Comparison of ENCODE assay signal across 7 mouse cellular contexts in genomic region chr19:5511074-5511632, GRCm38 (mm10). TPM values are rescaled to one million over a fixed set of nuclear protein-coding genes. Genes with fewer than 3 reads are reported as not detected.
DNase-seq lines count a peak whose midpoint lies in the region; ATAC-seq and TF ChIP-seq lines count a peak whose summit lies in the region.

No protein-coding gene starts in this region.

- H3K27me3 ChIP-seq in spleen, adult 2 months (ENCODE audit: control insufficient read depth, insufficient read depth, low read length), result no peaks in the 10 kb centered on the region
- H3K27me3 ChIP-seq in forebrain, embryonic 10.5 days (ENCODE audit: poor library complexity, severe bottlenecking), result peaks cover 8% of the 10 kb centered on the region; the same call in 1 of the 2 replicates
- H3K27me3 ChIP-seq in limb, embryonic 15.5 days, result no peaks in the 10 kb centered on the region
- no peaks in the 10 kb centered on the region for H3K27me3 ChIP-seq in stomach, postnatal 0 days (ENCODE audit: control insufficient read depth, insufficient read depth, low read length)

- H3K4me3 ChIP-seq in spleen, adult 2 months (ENCODE audit: extremely low read depth, insufficient read depth, insufficient read length), result peak overlapping the region; percentile 65
- H3K4me3 ChIP-seq in forebrain, embryonic 10.5 days, result peak overlapping the region; percentile 57
- H3K4me3 ChIP-seq in limb, embryonic 15.5 days, result peak overlapping the region; percentile 50
- H3K4me3 ChIP-seq in stomach, postnatal 0 days (ENCODE audit: low read depth, low read length), result peak overlapping the region; percentile 44

- peak overlapping the region; percentile 82 for H3K4me2 ChIP-seq in limb, embryonic 15.5 days
- H3K4me2 ChIP-seq in stomach, postnatal 0 days (replicated peaks; ENCODE audit: low read depth), result peak overlapping the region; percentile 77

- H3K36me3 ChIP-seq in spleen, adult 2 months (ENCODE audit: control insufficient read depth, insufficient read depth, low read length), result no peaks in the 10 kb centered on the region
- H3K36me3 ChIP-seq in forebrain, embryonic 10.5 days (replicated peaks), result no peaks in the 10 kb centered on the region
- H3K36me3 ChIP-seq in limb, embryonic 15.5 days, result no peaks in the 10 kb centered on the region
- H3K36me3 ChIP-seq in stomach, postnatal 0 days (ENCODE audit: control insufficient read depth, insufficient read depth, low read length), result no peaks in the 10 kb centered on the region

- DNase-seq in spleen, adult 2 months (ENCODE audit: low read depth in 1 of 2, low spot score in 2 of 2), result no peak
- no peak for DNase-seq in spleen, adult 18-20 months
- no peak for DNase-seq in forebrain, embryonic 10.5 days (ENCODE audit: extremely low spot score, low spot score)
- DNase-seq in stomach, postnatal 0 days (ENCODE audit: low spot score), result no peak
- no peak for DNase-seq in testis, postnatal 14 days (ENCODE audit: low spot score)
- DNase-seq in left cerebral cortex, postnatal 4 days, result no peak

- ATAC-seq in limb, embryonic 15.5 days (ENCODE audit: insufficient number of reproducible peaks, low FRiP score, low TSS enrichment, low read depth), result no peak
- ATAC-seq in stomach, postnatal 0 days (ENCODE audit: low FRiP score, low TSS enrichment), result no peak

- TF ChIP-seq POLR2A in spleen, adult 2 months (IDR thresholded peaks at IDR 0.05; ENCODE audit: low read depth, low read length), result no peak

- H3K27ac ChIP-seq in spleen, adult 2 months (ENCODE audit: insufficient read depth, low read length), result peak overlapping the region; percentile 50
- peak overlapping the region; percentile 84 for H3K27ac ChIP-seq in forebrain, embryonic 10.5 days
- H3K27ac ChIP-seq in limb, embryonic 15.5 days, result peak overlapping the region; percentile 76
- H3K27ac ChIP-seq in stomach, postnatal 0 days (replicated peaks), result peak overlapping the region; percentile 67; the same call in 1 of the 2 replicates

- no peak for TF ChIP-seq CTCF in spleen, adult 2 months (IDR thresholded peaks at IDR 0.05; ENCODE audit: extremely low read depth, insufficient read depth, insufficient read length, insufficient replicate concordance)
- TF ChIP-seq CTCF in stomach, postnatal 0 days (IDR thresholded peaks at IDR 0.05; ENCODE audit: low read depth), result no peak

- intact Hi-C loops in left cerebral cortex, postnatal 4 days (cut with DNase I), result no loop called here

- H3K9me3 ChIP-seq in forebrain, embryonic 10.5 days, result peaks cover 14% of the 10 kb centered on the region
- H3K9me3 ChIP-seq in limb, embryonic 15.5 days, result no peaks in the 10 kb centered on the region
- H3K9me3 ChIP-seq in stomach, postnatal 0 days (ENCODE audit: control insufficient read depth, low read length), result no peaks in the 10 kb centered on the region

- peak overlapping the region; percentile 52 for H3K9ac ChIP-seq in limb, embryonic 15.5 days
- peak overlapping the region; percentile 59 for H3K9ac ChIP-seq in stomach, postnatal 0 days (ENCODE audit: low read length)

- TF ChIP-seq EP300 in stomach, postnatal 0 days (optimal IDR thresholded peaks at IDR 0.05), result no peak

- WGBS in spleen, adult 2 months, result 15% methylated on average over 15 of the region's 15 CpGs
- WGBS in forebrain, embryonic 10.5 days, result 58% methylated on average over 15 of the region's 15 CpGs
- 45% methylated on average over 15 of the region's 15 CpGs for WGBS in limb, embryonic 15.5 days
- 41% methylated on average over 15 of the region's 15 CpGs for WGBS in stomach, postnatal 0 days

- H3K4me1 ChIP-seq in spleen, adult 2 months (ENCODE audit: control insufficient read depth, insufficient read depth, insufficient read length), result peaks cover 7% of the 10 kb centered on the region; the same call in 1 of the 2 replicates
- peaks cover 21% of the 10 kb centered on the region for H3K4me1 ChIP-seq in forebrain, embryonic 10.5 days
- H3K4me1 ChIP-seq in limb, embryonic 15.5 days, result peaks cover 18% of the 10 kb centered on the region
- peaks cover 5% of the 10 kb centered on the region; the same call in 1 of the 2 replicates for H3K4me1 ChIP-seq in stomach, postnatal 0 days (replicated peaks; ENCODE audit: control insufficient read depth, insufficient read depth)

RNA-seq across cellular contexts. Expression of gene Snx32, which starts 0.8 kb away (rescaled TPM):
- polyA plus RNA-seq in spleen, adult 2 months (2012; rRNA removed), result 10.8 and 12.2 TPM in 2 replicates
- polyA plus RNA-seq in forebrain, embryonic 10.5 days (2016; fragmentation: Nextera tagmentation; extraction: Ambion mirVana), result 7.0 and 7.9 TPM in 2 replicates
- 9.4 and 10.3 TPM in 2 replicates for polyA plus RNA-seq in limb, embryonic 15.5 days (2015; fragmentation: Nextera tagmentation; extraction: Ambion mirVana)
- 2.8 and 3.8 TPM in 2 replicates for polyA plus RNA-seq in stomach, postnatal 0 days (2015; fragmentation: Nextera tagmentation; extraction: Ambion mirVana)
- total RNA-seq in left cerebral cortex, postnatal 4 days (2021), result 10 to 100 TPM; 64.8 to 67.7 TPM

RNA-seq across cellular contexts. Expression of gene 1700020D05Rik, which starts 7.6 kb away (rescaled TPM):
- polyA plus RNA-seq in spleen, adult 2 months (2012; rRNA removed), result 0.77 and 1.5 TPM in 2 replicates
- not detected in 2 replicates for polyA plus RNA-seq in forebrain, embryonic 10.5 days (2016; fragmentation: Nextera tagmentation; extraction: Ambion mirVana)
- polyA plus RNA-seq in limb, embryonic 15.5 days (2015; fragmentation: Nextera tagmentation; extraction: Ambion mirVana), result not detected in 2 replicates
- polyA plus RNA-seq in stomach, postnatal 0 days (2015; fragmentation: Nextera tagmentation; extraction: Ambion mirVana), result not detected in 2 replicates
- total RNA-seq in left cerebral cortex, postnatal 4 days (2021), result 1 to 10 TPM; 9.3 to 9.6 TPM

RNA-seq across cellular contexts. Expression of gene Cfl1, which starts 20.9 kb away (rescaled TPM):
- polyA plus RNA-seq in spleen, adult 2 months (2012; rRNA removed), result 427 and 734 TPM in 2 replicates
- 2,991 and 3,010 TPM in 2 replicates for polyA plus RNA-seq in forebrain, embryonic 10.5 days (2016; fragmentation: Nextera tagmentation; extraction: Ambion mirVana)
- polyA plus RNA-seq in limb, embryonic 15.5 days (2015; fragmentation: Nextera tagmentation; extraction: Ambion mirVana), result 2,209 and 2,356 TPM in 2 replicates
- 1,281 and 1,389 TPM in 2 replicates for polyA plus RNA-seq in stomach, postnatal 0 days (2015; fragmentation: Nextera tagmentation; extraction: Ambion mirVana)
- total RNA-seq in left cerebral cortex, postnatal 4 days (2021), result 1,000 to 10,000 TPM; 2,142 to 2,227 TPM

RNA-seq across cellular contexts. Expression of gene Mus81, which starts 23.0 kb away (rescaled TPM):
- polyA plus RNA-seq in spleen, adult 2 months (2012; rRNA removed), result 41.5 and 53.9 TPM in 2 replicates
- 40.9 and 42.9 TPM in 2 replicates for polyA plus RNA-seq in forebrain, embryonic 10.5 days (2016; fragmentation: Nextera tagmentation; extraction: Ambion mirVana)
- 35.5 and 36.6 TPM in 2 replicates for polyA plus RNA-seq in limb, embryonic 15.5 days (2015; fragmentation: Nextera tagmentation; extraction: Ambion mirVana)
- polyA plus RNA-seq in stomach, postnatal 0 days (2015; fragmentation: Nextera tagmentation; extraction: Ambion mirVana), result 18.4 and 18.5 TPM in 2 replicates
- 10 to 100 TPM; 40.2 to 43.7 TPM for total RNA-seq in left cerebral cortex, postnatal 4 days (2021)

RNA-seq across cellular contexts. Expression of gene Efemp2, which starts 37.4 kb away (rescaled TPM):
- polyA plus RNA-seq in spleen, adult 2 months (2012; rRNA removed), result 21.7 and 29.4 TPM in 2 replicates
- polyA plus RNA-seq in forebrain, embryonic 10.5 days (2016; fragmentation: Nextera tagmentation; extraction: Ambion mirVana), result 46.9 and 50.9 TPM in 2 replicates
- 221 and 223 TPM in 2 replicates for polyA plus RNA-seq in limb, embryonic 15.5 days (2015; fragmentation: Nextera tagmentation; extraction: Ambion mirVana)
- polyA plus RNA-seq in stomach, postnatal 0 days (2015; fragmentation: Nextera tagmentation; extraction: Ambion mirVana), result 59.7 and 67.0 TPM in 2 replicates
- 10 to 100 TPM; 23.7 to 25.4 TPM for total RNA-seq in left cerebral cortex, postnatal 4 days (2021)
